18 mouse cellular contexts compared by ENCODE assay signal in genomic region chr9:116222000-116222399, GRCm38 (mm10). TPM values are rescaled to one million over a fixed set of nuclear protein-coding genes. Genes with fewer than 3 reads are reported as not detected.
DNase-seq lines count a peak whose midpoint lies in the region; ATAC-seq lines count a peak whose summit lies in the region.
"Had no signal": no experiment of that assay in that cellular context is flagged by ENCODE, and none has a peak within 500 bp of the region (broad histone marks: within the 10 kb centered on the region; RNA-seq: fewer than 3 reads in every experiment).

No protein-coding gene starts in this region.

- no peak overlapping the region for H3K4me2 ChIP-seq in stomach, embryonic 16.5 days (ENCODE audit: low read depth, low read length)
- no peak overlapping the region for H3K4me2 ChIP-seq in forebrain, embryonic 15.5 days (replicated peaks)

- no peaks in the 10 kb centered on the region for H3K9me3 ChIP-seq in stomach, embryonic 16.5 days (replicated peaks; ENCODE audit: control insufficient read depth, low read length)
- no peaks in the 10 kb centered on the region for H3K9me3 ChIP-seq in forebrain, embryonic 15.5 days
- H3K9me3 ChIP-seq: embryonic facial prominence, embryonic 10.5 days; heart, embryonic 10.5 days had no signal

- peak overlapping the region; percentile 36; the same call in 1 of the 2 replicates for H3K27ac ChIP-seq in stomach, embryonic 16.5 days (ENCODE audit: low read length)
- H3K27ac ChIP-seq in forebrain, embryonic 15.5 days (replicated peaks) = no peak overlapping the region
- H3K27ac ChIP-seq: embryonic facial prominence, embryonic 10.5 days; heart, embryonic 10.5 days; liver, embryonic 14.5 days had no signal

- peak; percentile 26 for DNase-seq in kidney, adult 11 months
- no peak for DNase-seq in kidney, adult 18-20 months
- DNase-seq in kidney, adult 8-10 months = peak; percentile 16 to 26
- DNase-seq in kidney, postnatal 4 days = peak; percentile 30 to 55
- DNase-seq in adrenal gland, postnatal 14 days = no peak
- DNase-seq in frontal cortex, postnatal 25 days (ENCODE audit: low spot score in 2 of 2) = no peak
- DNase-seq: cerebellum, adult 11 months; gastrocnemius, postnatal 36 days; layer of hippocampus, postnatal 36 days; lung, postnatal 10 days; spleen, adult 18-20 months; thymus, postnatal 14 days had no signal

- H3K9ac ChIP-seq in stomach, embryonic 16.5 days (ENCODE audit: low read length) = no peak overlapping the region
- H3K9ac ChIP-seq in forebrain, embryonic 15.5 days (replicated peaks) = no peak overlapping the region
- H3K9ac ChIP-seq: liver, embryonic 14.5 days had no signal

- no peak overlapping the region for H3K4me3 ChIP-seq in stomach, embryonic 16.5 days (replicated peaks; ENCODE audit: low read length)
- H3K4me3 ChIP-seq in forebrain, embryonic 15.5 days = no peak overlapping the region
- H3K4me3 ChIP-seq: embryonic facial prominence, embryonic 10.5 days; erythroblast, embryonic 14.5 days; heart, embryonic 10.5 days had no signal

- H3K36me3 ChIP-seq in stomach, embryonic 16.5 days (ENCODE audit: control insufficient read depth, insufficient read depth, low read length) = no peaks in the 10 kb centered on the region
- no peaks in the 10 kb centered on the region for H3K36me3 ChIP-seq in forebrain, embryonic 15.5 days
- H3K36me3 ChIP-seq: embryonic facial prominence, embryonic 10.5 days; heart, embryonic 10.5 days had no signal

- 65% methylated on average over 11 of the region's 11 CpGs for WGBS in stomach, embryonic 16.5 days
- 75% methylated on average over 11 of the region's 11 CpGs for WGBS in forebrain, embryonic 15.5 days

- no peak for ATAC-seq in stomach, embryonic 16.5 days (ENCODE audit: insufficient read depth, low FRiP score)
- ATAC-seq in forebrain, embryonic 15.5 days (replicated peaks) = no peak

- no peaks in the 10 kb centered on the region for H3K27me3 ChIP-seq in stomach, embryonic 16.5 days (ENCODE audit: control insufficient read depth, insufficient read depth, low read length)
- H3K27me3 ChIP-seq in forebrain, embryonic 15.5 days = no peaks in the 10 kb centered on the region

- peaks cover 22% of the 10 kb centered on the region for H3K4me1 ChIP-seq in stomach, embryonic 16.5 days (ENCODE audit: control insufficient read depth, insufficient read depth, low read length)
- peaks cover 6% of the 10 kb centered on the region; the same call in 1 of the 2 replicates for H3K4me1 ChIP-seq in forebrain, embryonic 15.5 days

RNA-seq across cellular contexts. Expression of gene Tgfbr2, which starts 46.8 kb away (rescaled TPM):
- polyA plus RNA-seq in stomach, embryonic 16.5 days (2015; fragmentation: Nextera tagmentation; extraction: Ambion mirVana) = 33.8 and 35.1 TPM in 2 replicates
- 6.0 and 6.1 TPM in 2 replicates for polyA plus RNA-seq in forebrain, embryonic 15.5 days (2015; fragmentation: Nextera tagmentation; extraction: Ambion mirVana)
- total RNA-seq in adrenal gland, postnatal 14 days (2021) = 62.4 and 84.4 TPM in 2 replicates

Comparison
In these comparisons a context has a peak if more than half of its experiments do, and no peak if none do; other contexts are left out.
1. DNase-seq: peak in kidney, adult 11 months (single experiment), kidney, adult 8-10 months (2 of 2) and kidney, postnatal 4 days (2 of 2); none in kidney, adult 18-20 months (single experiment), adrenal gland, postnatal 14 days (single experiment) and frontal cortex, postnatal 25 days (0 of 2).